Mouse (Mus musculus) liver, embryonic 14.5 days (tissue): ENCODE data around the gene Asb18. TPM values are rescaled to one million over a fixed set of nuclear protein-coding genes. Genes with fewer than 3 reads are reported as not detected.
A peak's percentile ranks its signal among the peaks of the same experiment; 100 is the strongest.

Source experiments
- ATAC-seq: fragments of 200-750 bp; cut with Nextera tagmentation; 2 replicates; pipeline ENCODE4 v1.8.0; 2017; ENCODE audit warnings: moderate number of reproducible peaks, mild to moderate bottlenecking, moderate library complexity; ENCODE audit not compliant: insufficient read depth
- DNase-seq, 3 experiments: peaks; one replicate each; pipeline ENCODE4 v3.0.0-alpha.2; 2012 to 2013; ENCODE audit warnings: low read depth in 3 of 3, low spot score in 3 of 3
- H3K27ac ChIP-seq: fragments of 300-500 bp; sonication (generic); 2 replicates; pipeline ENCODE4 v1.5.1; 2014; ENCODE audit warnings: moderate library complexity, mild to moderate bottlenecking, control low read depth, inconsistent platforms
- H3K27me3 ChIP-seq: fragments of 300-500 bp; sonication (generic); 2 replicates; pipeline ENCODE4 v1.6.1; 2014; ENCODE audit warnings: mild to moderate bottlenecking, low read length, moderate library complexity; ENCODE audit not compliant: control insufficient read depth, insufficient read depth
- H3K36me3 ChIP-seq: fragments of 300-500 bp; sonication (generic); replicated peaks from 2 replicates; pipeline ENCODE4 v1.6.1; 2014; ENCODE audit warnings: low read depth; ENCODE audit not compliant: control insufficient read depth, insufficient read depth
- H3K4me1 ChIP-seq, 2 experiments: fragments of 200-500 bp in 1 of 2; fragments of 300-500 bp in 1 of 2; sonication (generic) in 1 of 2; replicated peaks; 2 replicates each; pipeline ENCODE4 v1.6.1; 2012 to 2014; ENCODE audit warnings: antibody characterized with exemption in 1 of 2, inconsistent platforms in 1 of 2, low read length in 1 of 2; ENCODE audit not compliant: control insufficient read depth in 2 of 2, insufficient read depth in 2 of 2
- H3K4me2 ChIP-seq: fragments of 300-500 bp; sonication (generic); 2 replicates; pipeline ENCODE4 v1.6.1; 2014; ENCODE audit warnings: low read depth, mild to moderate bottlenecking, control low read depth, moderate library complexity
- H3K4me3 ChIP-seq, 2 experiments: fragments of 200-500 bp in 1 of 2; fragments of 300-500 bp in 1 of 2; sonication (generic) in 1 of 2; 2 replicates each; pipeline ENCODE4 v1.5.1; 2012 to 2014; ENCODE audit warnings: low read depth in 2 of 2, low read length in 2 of 2, mild to moderate bottlenecking in 2 of 2, control low read depth in 1 of 2, inconsistent platforms in 1 of 2, moderate library complexity in 1 of 2; ENCODE audit not compliant: insufficient read depth in 1 of 2
- H3K9ac ChIP-seq: fragments of 300-500 bp; sonication (generic); replicated peaks from 2 replicates; pipeline ENCODE4 v1.6.1; 2014; ENCODE audit warnings: mild to moderate bottlenecking, control low read depth, moderate library complexity
- H3K9me3 ChIP-seq: fragments of 300-500 bp; sonication (generic); 2 replicates; pipeline ENCODE4 v1.6.1; 2016; ENCODE audit warnings: low read length, mixed read lengths; ENCODE audit not compliant: control insufficient read depth
- CTCF ChIP-seq: IDR thresholded peaks from 2 replicates; pipeline ENCODE4 v1.5.1; 2016; ENCODE audit warnings: antibody characterized with exemption, low read depth, control low read depth
- EP300 ChIP-seq: IDR thresholded peaks from 2 replicates; pipeline ENCODE4 v1.6.1; 2016; ENCODE audit warnings: antibody characterized with exemption, low read depth
- WGBS: fragments of 180-500 bp; shearing (Covaris S2); extraction: QIAGEN DNeasy Blood & Tissue Kit; methylation state at CpG from one replicate; pipeline ENCODE4 v1.1.7; 2014; ENCODE audit not compliant: insufficient replicate concordance; 5-methylcytosine and 5-hydroxymethylcytosine counted together
- polyA plus RNA-seq, 2 experiments: library from polyadenylated mRNA; depleted of rRNA in 1 of 2; stranded (reverse) in 1 of 2; unstranded in 1 of 2; fragments of >200 nt; fragmentation: Nextera tagmentation in 1 of 2; extraction: Ambion mirVana in 1 of 2; gene quantifications; 2 replicates each; pipeline versions ENCODE4 v1.2.1 to v1.2.3; 2012 to 2014

Gene Asb18
- polyA plus RNA-seq, 2 experiments, result not detected

- Histone ChIP-seq H3K4me2 (no peak overlapping the region), H3K36me3 (no peaks in the 10 kb centered on the region), H3K9me3 (no peaks in the 10 kb centered on the region), H3K27me3 (peaks cover 92% of the 10 kb centered on the region), H3K4me3 (no peak overlapping the region), H3K27ac (no peak overlapping the region), H3K9ac (no peak overlapping the region), H3K4me1 (no peaks in the 10 kb centered on the region)
- DNase-seq (no peak), ATAC-seq (no peak)
- 13% methylated on average over 25 of the region's 25 CpGs for WGBS
- no peak for TF ChIP-seq EP300
- no peak for TF ChIP-seq CTCF
Measured at GRCm38 (mm10) chr1:89928676-89929075, 85.8 kb downstream of the Asb18 start.

GRCm38 (mm10) chr1:89927061-89927661 is 87.3 kb downstream of the Asb18 start:
- H3K9me3 ChIP-seq, result no peaks in the 10 kb centered on the region
- DNase-seq, result no peak
- H3K27me3 ChIP-seq, result peaks cover 88% of the 10 kb centered on the region
- under 1% methylated on average over 34 of the region's 36 CpGs for WGBS
- H3K4me1 ChIP-seq, result no peaks in the 10 kb centered on the region
- H3K4me3 ChIP-seq, result peak overlapping the region; percentile 31 to 36; a peak in 3 of 4 replicates
- no peak overlapping the region for H3K27ac ChIP-seq
- H3K4me2 ChIP-seq, result peak overlapping the region; percentile 48
- no peak overlapping the region for H3K9ac ChIP-seq
- no peak for TF ChIP-seq EP300
- TF ChIP-seq CTCF, result no peak
- no peaks in the 10 kb centered on the region for H3K36me3 ChIP-seq
- ATAC-seq, result no peak

GRCm38 (mm10) chr1:89926583-89927060 is 87.8 kb downstream of the Asb18 start:
- TF ChIP-seq EP300, result no peak
- no peak for TF ChIP-seq CTCF
- DNase-seq, result no peak

GRCm38 (mm10) chr1:89925501-89926190 is 88.8 kb downstream of the Asb18 start:
- Histone ChIP-seq H3K27me3 (peaks cover 82% of the 10 kb centered on the region), H3K9me3 (no peaks in the 10 kb centered on the region), H3K36me3 (no peaks in the 10 kb centered on the region), H3K27ac (no peak overlapping the region), H3K4me3 (no peak overlapping the region), H3K4me1 (no peaks in the 10 kb centered on the region), H3K9ac (no peak overlapping the region), H3K4me2 (no peak overlapping the region)
- 50% methylated on average over 12 of the region's 12 CpGs for WGBS
- DNase-seq (no peak), ATAC-seq (no peak)
- TF ChIP-seq CTCF, result no peak
- TF ChIP-seq EP300, result no peak

More at GRCm38 (mm10) chr1:89926583-89927060, 87.8 kb downstream of the Asb18 start:
- Histone ChIP-seq H3K27ac (no peak overlapping the region), H3K4me1 (no peaks in the 10 kb centered on the region), H3K36me3 (no peaks in the 10 kb centered on the region), H3K4me3 (no peak overlapping the region), H3K4me2 (peak overlapping the region; percentile 48), H3K9ac (no peak overlapping the region), H3K27me3 (peaks cover 88% of the 10 kb centered on the region), H3K9me3 (no peaks in the 10 kb centered on the region)
- WGBS, result 30% methylated on average over 9 of the region's 9 CpGs
- ATAC-seq, result no peak

- no peak overlapping the region for H3K9ac ChIP-seq
- no peak for TF ChIP-seq EP300
- TF ChIP-seq CTCF, result no peak
- 18% methylated on average over 14 of the region's 14 CpGs for WGBS
- no peaks in the 10 kb centered on the region for H3K4me1 ChIP-seq
- ATAC-seq (no peak), DNase-seq (no peak)
- no peak overlapping the region for H3K4me3 ChIP-seq
- no peak overlapping the region for H3K27ac ChIP-seq
- no peaks in the 10 kb centered on the region for H3K36me3 ChIP-seq
- H3K4me2 ChIP-seq, result no peak overlapping the region
- peaks cover 61% of the 10 kb centered on the region for H3K27me3 ChIP-seq
- H3K9me3 ChIP-seq, result no peaks in the 10 kb centered on the region
Measured at GRCm38 (mm10) chr1:89923642-89924020, 90.8 kb downstream of the Asb18 start.
